ENCODE assay signal across 24 mouse cellular contexts in the genomic region with DNA sequence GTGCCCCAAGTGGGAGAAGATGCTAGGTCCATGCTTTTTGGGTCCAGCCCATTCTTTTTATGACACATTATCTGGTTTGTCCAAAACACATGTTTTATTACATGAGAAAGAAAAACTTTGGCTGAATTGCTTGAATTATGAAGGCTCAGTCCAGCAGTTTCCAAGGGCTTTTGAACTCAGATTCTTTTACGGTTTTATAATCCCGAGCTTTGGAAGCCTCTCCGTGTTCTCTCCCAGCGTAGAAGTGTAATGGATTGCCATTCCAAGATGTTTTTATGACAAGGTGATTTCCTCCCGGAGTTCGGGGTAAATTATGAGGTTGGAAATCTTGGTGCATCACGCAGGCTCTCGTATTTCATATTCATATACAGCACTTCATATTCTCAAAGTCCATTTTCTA.
DNase-seq lines count a peak whose midpoint lies in the region; ATAC-seq and TF ChIP-seq lines count a peak whose summit lies in the region.
"Had no signal": no experiment of that assay in that cellular context is flagged by ENCODE, and none has a peak within 500 bp of the region (broad histone marks: within the 10 kb centered on the region; RNA-seq: fewer than 3 reads in every experiment).

No protein-coding gene starts in this region.

- no peak for TF ChIP-seq CTCF in kidney, postnatal 0 days (IDR thresholded peaks at IDR 0.05; ENCODE audit: low read depth)

- peaks cover 4% of the 10 kb centered on the region; the same call in 1 of the 2 replicates for H3K4me1 ChIP-seq in kidney, postnatal 0 days (replicated peaks; ENCODE audit: insufficient read depth, low read length)
- peaks cover 40% of the 10 kb centered on the region for H3K4me1 ChIP-seq in limb, embryonic 13.5 days
- peaks cover 24% of the 10 kb centered on the region for H3K4me1 ChIP-seq in limb, embryonic 10.5 days
- peaks cover 24% of the 10 kb centered on the region for H3K4me1 ChIP-seq in limb, embryonic 14.5 days (ENCODE audit: control insufficient read depth, insufficient read depth, low read length)
- peaks cover 16% of the 10 kb centered on the region for H3K4me1 ChIP-seq in limb, embryonic 15.5 days
- H3K4me1 ChIP-seq: embryonic facial prominence, embryonic 15.5 days; forebrain, embryonic 12.5 days had no signal

- no peaks in the 10 kb centered on the region for H3K9me3 ChIP-seq in kidney, postnatal 0 days (replicated peaks; ENCODE audit: low read length)
- no peaks in the 10 kb centered on the region for H3K9me3 ChIP-seq in limb, embryonic 13.5 days
- no peaks in the 10 kb centered on the region for H3K9me3 ChIP-seq in limb, embryonic 10.5 days (replicated peaks)
- no peaks in the 10 kb centered on the region for H3K9me3 ChIP-seq in limb, embryonic 14.5 days (ENCODE audit: control insufficient read depth, low read length)
- no peaks in the 10 kb centered on the region for H3K9me3 ChIP-seq in limb, embryonic 15.5 days
- H3K9me3 ChIP-seq: embryonic facial prominence, embryonic 12.5 days; embryonic facial prominence, embryonic 15.5 days; forebrain, embryonic 10.5 days; forebrain, embryonic 12.5 days had no signal

- 54% methylated on average over 8 of the region's 8 CpGs for WGBS in kidney, postnatal 0 days
- 35% methylated on average over 8 of the region's 8 CpGs for WGBS in limb, embryonic 13.5 days
- 82% methylated on average over 8 of the region's 8 CpGs for WGBS in limb, embryonic 10.5 days
- WGBS in limb, embryonic 14.5 days = 40% methylated on average over 8 of the region's 8 CpGs
- 30% methylated on average over 8 of the region's 8 CpGs for WGBS in limb, embryonic 15.5 days

- no peak for ATAC-seq in kidney, postnatal 0 days (replicated peaks; ENCODE audit: low FRiP score, low read depth)
- 0 out of 2 replicates have a peak, but pooled peaks have one; percentile 40 for ATAC-seq in limb, embryonic 13.5 days (ENCODE audit: low FRiP score, low read depth)
- ATAC-seq in limb, embryonic 14.5 days (ENCODE audit: low FRiP score, low read depth) = peak; percentile 60; the same call in 1 of the 2 replicates
- ATAC-seq in limb, embryonic 15.5 days (ENCODE audit: insufficient number of reproducible peaks, low FRiP score, low TSS enrichment, low read depth) = no peak
- ATAC-seq: forebrain, embryonic 14.5 days; forebrain, embryonic 16.5 days had no signal

- H3K27me3 ChIP-seq in kidney, postnatal 0 days (ENCODE audit: insufficient read depth, low read length) = no peaks in the 10 kb centered on the region
- no peaks in the 10 kb centered on the region for H3K27me3 ChIP-seq in limb, embryonic 13.5 days
- H3K27me3 ChIP-seq in limb, embryonic 10.5 days (ENCODE audit: low read depth, poor library complexity, severe bottlenecking) = peaks cover 4% of the 10 kb centered on the region; the same call in 1 of the 2 replicates
- no peaks in the 10 kb centered on the region for H3K27me3 ChIP-seq in limb, embryonic 14.5 days (ENCODE audit: control insufficient read depth, insufficient read depth, low read length)
- no peaks in the 10 kb centered on the region for H3K27me3 ChIP-seq in limb, embryonic 15.5 days
- H3K27me3 ChIP-seq: embryonic facial prominence, embryonic 15.5 days had no signal

- no peak overlapping the region for H3K27ac ChIP-seq in kidney, postnatal 0 days
- H3K27ac ChIP-seq in limb, embryonic 13.5 days = peak overlapping the region; percentile 61; the same call in 1 of the 2 replicates
- H3K27ac ChIP-seq in limb, embryonic 10.5 days = no peak overlapping the region
- no peak overlapping the region for H3K27ac ChIP-seq in limb, embryonic 14.5 days (replicated peaks; ENCODE audit: low read depth, low read length)
- peak overlapping the region; percentile 47; the same call in 1 of the 2 replicates for H3K27ac ChIP-seq in limb, embryonic 15.5 days
- H3K27ac ChIP-seq: embryonic facial prominence, embryonic 12.5 days; embryonic facial prominence, embryonic 15.5 days; forebrain, embryonic 10.5 days; forebrain, embryonic 12.5 days had no signal

- H3K9ac ChIP-seq in kidney, postnatal 0 days (ENCODE audit: low read depth, low read length) = no peak overlapping the region
- no peak overlapping the region for H3K9ac ChIP-seq in limb, embryonic 13.5 days
- H3K9ac ChIP-seq in limb, embryonic 14.5 days (ENCODE audit: low read depth, low read length, severe bottlenecking) = no peak overlapping the region
- no peak overlapping the region for H3K9ac ChIP-seq in limb, embryonic 15.5 days
- H3K9ac ChIP-seq: embryonic facial prominence, embryonic 12.5 days; embryonic facial prominence, embryonic 15.5 days; forebrain, embryonic 12.5 days had no signal

- TF ChIP-seq POLR2A in limb, embryonic 14.5 days (IDR thresholded peaks at IDR 0.05; ENCODE audit: borderline replicate concordance, extremely low read depth, insufficient read depth, insufficient read length) = no peak

- no peak overlapping the region for H3K4me2 ChIP-seq in kidney, postnatal 0 days (ENCODE audit: low read length)
- H3K4me2 ChIP-seq in limb, embryonic 13.5 days (replicated peaks) = no peak overlapping the region
- H3K4me2 ChIP-seq in limb, embryonic 14.5 days (replicated peaks; ENCODE audit: low read depth, low read length, severe bottlenecking) = no peak overlapping the region
- no peak overlapping the region for H3K4me2 ChIP-seq in limb, embryonic 15.5 days
- H3K4me2 ChIP-seq: embryonic facial prominence, embryonic 12.5 days; embryonic facial prominence, embryonic 15.5 days; forebrain, embryonic 12.5 days had no signal

- no peaks in the 10 kb centered on the region for H3K36me3 ChIP-seq in kidney, postnatal 0 days (ENCODE audit: insufficient read depth, low read length)
- H3K36me3 ChIP-seq in limb, embryonic 13.5 days = no peaks in the 10 kb centered on the region
- no peaks in the 10 kb centered on the region for H3K36me3 ChIP-seq in limb, embryonic 10.5 days
- H3K36me3 ChIP-seq in limb, embryonic 14.5 days (ENCODE audit: control insufficient read depth, insufficient read depth, low read length) = no peaks in the 10 kb centered on the region
- H3K36me3 ChIP-seq in limb, embryonic 15.5 days = no peaks in the 10 kb centered on the region
- H3K36me3 ChIP-seq: embryonic facial prominence, embryonic 12.5 days; embryonic facial prominence, embryonic 15.5 days; forebrain, embryonic 10.5 days; forebrain, embryonic 12.5 days had no signal

- peak; percentile 34 for DNase-seq in kidney, postnatal 0 days (ENCODE audit: low spot score)
- DNase-seq in kidney, postnatal 36 days = no peak
- DNase-seq in limb, embryonic 10.5 days (ENCODE audit: low spot score) = no peak
- DNase-seq in limb, embryonic 14.5 days (ENCODE audit: low spot score) = peak; percentile 58
- DNase-seq in natural killer cell, adult 2 months (ENCODE audit: low spot score in 2 of 2) = no peak
- DNase-seq: adrenal gland, adult 2 months; adrenal gland, postnatal 10 days; adrenal gland, postnatal 25 days; cerebellum, adult 11 months; cerebellum, adult 18-20 months; cerebellum, adult 8-10 months; cerebellum, adult 9-11 months; cerebellum, postnatal 14 days; cerebellum, postnatal 36 days; embryo, embryonic 11 days had no signal

- H3K4me3 ChIP-seq in kidney, postnatal 0 days (replicated peaks; ENCODE audit: low read depth, low read length) = no peak overlapping the region
- H3K4me3 ChIP-seq in limb, embryonic 13.5 days = no peak overlapping the region
- no peak overlapping the region for H3K4me3 ChIP-seq in limb, embryonic 10.5 days
- no peak overlapping the region for H3K4me3 ChIP-seq in limb, embryonic 14.5 days (replicated peaks; ENCODE audit: low read length)
- H3K4me3 ChIP-seq in limb, embryonic 15.5 days = no peak overlapping the region
- H3K4me3 ChIP-seq: embryonic facial prominence, embryonic 12.5 days; embryonic facial prominence, embryonic 15.5 days; erythroblast, embryonic 14.5 days; forebrain, embryonic 10.5 days; forebrain, embryonic 12.5 days had no signal

Comparison
In these comparisons a context has a peak if more than half of its experiments do, and no peak if none do; other contexts are left out.
1. ATAC-seq: peak in limb, embryonic 13.5 days (single experiment) and limb, embryonic 14.5 days (single experiment); none in kidney, postnatal 0 days (single experiment) and limb, embryonic 15.5 days (single experiment).
2. DNase-seq: peak in kidney, postnatal 0 days (single experiment) and limb, embryonic 14.5 days (single experiment); none in kidney, postnatal 36 days (0 of 2), limb, embryonic 10.5 days (single experiment) and natural killer cell, adult 2 months (0 of 2).
3. H3K27ac ChIP-seq: peak in limb, embryonic 13.5 days (single experiment) and limb, embryonic 15.5 days (single experiment); none in kidney, postnatal 0 days (single experiment), limb, embryonic 10.5 days (single experiment) and limb, embryonic 14.5 days (single experiment).